Mouse (Mus musculus): ENCODE measurements around the gene Impg2. TPM values are rescaled to one million over a fixed set of nuclear protein-coding genes. Genes with fewer than 3 reads are reported as not detected.

The Impg2 gene
- polyA plus RNA-seq, 1 experiment = 0.07 TPM

DNA sequence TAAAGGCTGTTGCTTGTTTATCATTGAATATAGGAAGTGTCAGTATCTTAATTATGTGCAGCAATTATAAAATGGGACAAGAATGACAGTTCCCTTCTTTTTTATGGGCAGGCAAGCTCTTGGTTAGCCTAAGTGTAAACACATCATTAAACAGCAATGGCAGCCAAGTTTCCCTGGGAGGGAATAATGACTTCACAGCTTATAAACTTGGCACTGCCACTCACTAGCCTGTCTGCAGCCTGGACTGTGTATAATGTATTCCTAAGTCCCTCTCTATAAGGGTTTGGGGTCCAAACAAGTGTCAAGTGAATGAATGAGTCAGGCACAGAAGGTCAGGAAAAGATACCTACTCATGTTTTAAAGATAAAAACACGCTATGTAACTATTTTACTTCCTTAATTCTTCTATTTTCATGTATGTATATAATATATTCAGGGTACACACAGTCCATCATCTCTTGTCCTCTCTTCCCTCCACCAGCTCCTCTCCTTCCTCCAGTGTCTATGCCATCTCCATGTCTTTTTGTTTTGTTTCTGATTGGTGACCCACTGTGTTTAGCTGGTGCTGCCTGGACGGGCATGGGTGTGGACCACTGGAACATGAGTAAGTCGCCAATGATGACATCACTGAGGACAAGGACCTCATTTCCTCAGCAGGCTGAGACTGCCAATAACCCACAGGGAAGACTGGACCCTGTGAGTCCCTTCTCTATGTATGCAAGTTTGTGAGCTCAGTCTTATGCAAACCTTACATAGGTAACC lies 92.0 kb downstream of the Impg2 start:
- no peak for DNase-seq (ENCODE audit: low read depth in 1 of 2, low spot score in 2 of 2)
- no peaks in the 10 kb centered on the region for H3K4me1 ChIP-seq (ENCODE audit: control insufficient read depth, insufficient read depth, insufficient read length)
- WGBS = 73% methylated on average over 3 of the region's 3 CpGs

DNA sequence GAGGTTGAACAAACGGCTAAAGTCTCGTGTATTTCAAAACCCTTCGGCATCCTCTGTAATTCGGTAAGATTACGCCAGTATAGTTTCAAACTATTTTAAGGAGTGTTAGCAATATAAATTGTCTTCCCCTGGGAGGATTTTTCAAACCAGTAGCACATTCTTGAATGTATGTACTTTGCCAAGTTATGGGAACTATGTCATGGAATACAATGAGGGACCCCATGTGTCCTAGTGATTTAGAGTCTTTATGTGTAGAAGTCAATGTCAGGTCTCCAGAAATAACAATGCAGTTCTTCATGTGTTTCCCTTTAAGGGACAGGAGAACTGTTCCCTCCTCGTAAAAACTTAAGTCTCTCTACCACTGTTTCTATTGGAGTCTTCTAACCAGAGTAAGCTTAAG lies 94.1 kb downstream of the Impg2 start:
- H3K27ac ChIP-seq (ENCODE audit: insufficient read depth, low read length) = no peak overlapping the region
- no peaks in the 10 kb centered on the region for H3K36me3 ChIP-seq (ENCODE audit: control insufficient read depth, insufficient read depth, low read length)
- TF ChIP-seq CTCF (IDR thresholded peaks at IDR 0.05; ENCODE audit: extremely low read depth, insufficient read depth, insufficient read length, insufficient replicate concordance) = no peak
- no peak for TF ChIP-seq POLR2A (IDR thresholded peaks at IDR 0.05; ENCODE audit: low read depth, low read length)
- 84% methylated on average over 6 of the region's 6 CpGs for WGBS
- no peaks in the 10 kb centered on the region for H3K4me1 ChIP-seq (ENCODE audit: control insufficient read depth, insufficient read depth, insufficient read length)
- H3K27me3 ChIP-seq (ENCODE audit: control insufficient read depth, insufficient read depth, low read length) = no peaks in the 10 kb centered on the region
- DNase-seq (ENCODE audit: low read depth in 1 of 2, low spot score in 2 of 2) = no peak
- no peak overlapping the region for H3K4me3 ChIP-seq (ENCODE audit: extremely low read depth, insufficient read depth, insufficient read length)

More for the DNA sequence above, 92.0 kb downstream of the Impg2 start:
- Histone ChIP-seq H3K4me3 (ENCODE audit: extremely low read depth, insufficient read depth, insufficient read length) (no peak overlapping the region), H3K27me3 (ENCODE audit: control insufficient read depth, insufficient read depth, low read length) (no peaks in the 10 kb centered on the region), H3K36me3 (ENCODE audit: control insufficient read depth, insufficient read depth, low read length) (no peaks in the 10 kb centered on the region), H3K27ac (ENCODE audit: insufficient read depth, low read length) (no peak overlapping the region)
- no peak for TF ChIP-seq POLR2A (IDR thresholded peaks at IDR 0.05; ENCODE audit: low read depth, low read length)
- no peak for TF ChIP-seq CTCF (IDR thresholded peaks at IDR 0.05; ENCODE audit: extremely low read depth, insufficient read depth, insufficient read length, insufficient replicate concordance)

DNA sequence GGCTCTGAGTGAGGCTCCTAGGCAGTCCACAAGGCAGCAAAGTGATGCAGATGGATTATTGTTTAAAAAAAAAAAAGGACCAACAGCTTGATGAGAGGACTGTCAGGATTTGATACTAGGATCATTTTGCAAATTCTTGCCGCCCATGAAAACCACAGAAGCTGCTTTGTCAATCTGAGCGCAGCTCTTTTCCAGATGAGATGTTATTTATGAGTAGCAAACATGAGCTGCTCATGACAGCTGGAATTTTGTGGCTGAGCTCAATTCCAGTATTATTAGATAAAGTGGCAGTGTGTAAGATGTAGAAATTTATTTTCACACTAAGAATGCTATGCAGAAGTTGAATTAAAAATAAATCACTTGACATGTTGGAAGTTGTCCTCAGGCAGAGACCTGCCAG lies 94.7 kb downstream of the Impg2 start:
- DNase-seq (ENCODE audit: low read depth in 1 of 2, low spot score in 2 of 2) = no peak
- 81% methylated on average over 2 of the region's 2 CpGs for WGBS
- TF ChIP-seq POLR2A (IDR thresholded peaks at IDR 0.05; ENCODE audit: low read depth, low read length) = no peak
- no peak for TF ChIP-seq CTCF (IDR thresholded peaks at IDR 0.05; ENCODE audit: extremely low read depth, insufficient read depth, insufficient read length, insufficient replicate concordance)
- H3K4me3 ChIP-seq (ENCODE audit: extremely low read depth, insufficient read depth, insufficient read length) = no peak overlapping the region
- H3K27me3 ChIP-seq (ENCODE audit: control insufficient read depth, insufficient read depth, low read length) = no peaks in the 10 kb centered on the region
- H3K4me1 ChIP-seq (ENCODE audit: control insufficient read depth, insufficient read depth, insufficient read length) = no peaks in the 10 kb centered on the region
- no peaks in the 10 kb centered on the region for H3K36me3 ChIP-seq (ENCODE audit: control insufficient read depth, insufficient read depth, low read length)
- no peak overlapping the region for H3K27ac ChIP-seq (ENCODE audit: insufficient read depth, low read length)

DNA sequence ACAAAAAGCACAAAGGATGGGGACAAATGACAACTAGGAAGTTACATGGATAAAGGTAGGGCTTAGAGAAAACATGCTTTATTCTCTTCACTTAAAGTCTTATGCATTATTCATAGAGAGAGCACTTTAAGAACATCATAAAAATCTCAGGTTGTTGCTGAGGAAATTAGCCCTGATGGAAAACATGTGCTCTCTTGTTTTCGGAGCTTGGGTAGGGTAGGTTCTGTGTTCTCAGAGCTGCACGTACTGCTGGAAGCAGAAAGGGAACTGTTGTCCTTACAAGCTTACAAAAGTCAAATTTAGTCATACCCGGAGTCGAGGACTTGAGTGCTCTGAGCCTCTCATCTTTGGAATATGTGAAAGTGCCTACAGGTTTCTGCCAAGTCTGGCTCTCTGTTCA lies 98.9 kb downstream of the Impg2 start:
- Histone ChIP-seq H3K27me3 (ENCODE audit: control insufficient read depth, insufficient read depth, low read length) (no peaks in the 10 kb centered on the region), H3K4me1 (ENCODE audit: control insufficient read depth, insufficient read depth, insufficient read length) (no peaks in the 10 kb centered on the region), H3K4me3 (ENCODE audit: extremely low read depth, insufficient read depth, insufficient read length) (no peak overlapping the region), H3K27ac (ENCODE audit: insufficient read depth, low read length) (no peak overlapping the region), H3K36me3 (ENCODE audit: control insufficient read depth, insufficient read depth, low read length) (no peaks in the 10 kb centered on the region)
- DNase-seq (ENCODE audit: low read depth in 1 of 2, low spot score in 2 of 2) = no peak
- TF ChIP-seq CTCF (IDR thresholded peaks at IDR 0.05; ENCODE audit: extremely low read depth, insufficient read depth, insufficient read length, insufficient replicate concordance) = no peak
- 80% methylated on average over 4 of the region's 4 CpGs for WGBS

DNA sequence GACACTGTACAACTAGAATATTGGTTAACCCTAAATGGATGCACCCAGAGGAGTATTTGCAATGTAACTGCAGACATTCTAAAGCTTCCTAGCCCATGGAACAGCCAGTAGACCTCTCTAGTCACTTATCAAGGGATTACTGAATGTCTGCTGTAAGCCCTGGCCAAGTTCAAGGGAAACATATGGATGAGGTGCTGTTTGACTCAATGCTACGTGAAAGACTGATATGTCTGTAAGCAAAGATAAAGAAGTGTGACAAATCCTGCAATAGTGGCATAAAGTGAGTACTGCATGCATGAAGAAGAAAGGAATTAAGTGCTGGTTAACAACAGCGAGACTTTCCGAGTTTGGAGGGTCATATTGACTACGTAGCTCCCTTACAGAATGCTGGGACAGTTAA lies 100.1 kb downstream of the Impg2 start:
- TF ChIP-seq POLR2A (IDR thresholded peaks at IDR 0.05; ENCODE audit: low read depth, low read length) (no peak), CTCF (IDR thresholded peaks at IDR 0.05; ENCODE audit: extremely low read depth, insufficient read depth, insufficient read length, insufficient replicate concordance) (no peak)
- WGBS = 85% methylated on average over 4 of the region's 4 CpGs
- no peak overlapping the region for H3K4me3 ChIP-seq (ENCODE audit: extremely low read depth, insufficient read depth, insufficient read length)
- no peaks in the 10 kb centered on the region for H3K36me3 ChIP-seq (ENCODE audit: control insufficient read depth, insufficient read depth, low read length)
- H3K27ac ChIP-seq (ENCODE audit: insufficient read depth, low read length) = no peak overlapping the region
- DNase-seq (ENCODE audit: low read depth in 1 of 2, low spot score in 2 of 2) = no peak
- no peaks in the 10 kb centered on the region for H3K4me1 ChIP-seq (ENCODE audit: control insufficient read depth, insufficient read depth, insufficient read length)
- no peaks in the 10 kb centered on the region for H3K27me3 ChIP-seq (ENCODE audit: control insufficient read depth, insufficient read depth, low read length)

DNA sequence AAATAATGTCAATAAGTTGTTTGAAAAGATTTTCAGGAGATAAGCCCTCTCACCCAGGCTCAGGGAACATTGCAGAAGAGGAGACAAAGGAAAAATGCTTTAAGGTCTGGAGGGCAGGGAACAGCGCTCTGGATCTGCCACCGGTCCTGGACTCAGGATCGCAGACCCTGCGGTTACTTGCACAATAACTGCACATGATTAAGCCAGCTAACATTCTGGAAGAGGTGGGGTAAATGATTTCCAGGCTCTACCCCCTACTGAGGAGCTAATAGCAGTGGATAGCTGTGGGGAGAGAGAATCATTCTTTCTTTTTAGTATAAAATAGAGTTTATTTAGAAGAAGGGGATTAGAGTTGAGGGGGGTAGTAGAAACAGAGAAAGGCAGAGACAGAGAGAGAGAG lies 103.5 kb downstream of the Impg2 start:
- 96% methylated on average over 4 of the region's 4 CpGs for WGBS
- Histone ChIP-seq H3K4me1 (ENCODE audit: control insufficient read depth, insufficient read depth, insufficient read length) (no peaks in the 10 kb centered on the region), H3K36me3 (ENCODE audit: control insufficient read depth, insufficient read depth, low read length) (no peaks in the 10 kb centered on the region)

DNA sequence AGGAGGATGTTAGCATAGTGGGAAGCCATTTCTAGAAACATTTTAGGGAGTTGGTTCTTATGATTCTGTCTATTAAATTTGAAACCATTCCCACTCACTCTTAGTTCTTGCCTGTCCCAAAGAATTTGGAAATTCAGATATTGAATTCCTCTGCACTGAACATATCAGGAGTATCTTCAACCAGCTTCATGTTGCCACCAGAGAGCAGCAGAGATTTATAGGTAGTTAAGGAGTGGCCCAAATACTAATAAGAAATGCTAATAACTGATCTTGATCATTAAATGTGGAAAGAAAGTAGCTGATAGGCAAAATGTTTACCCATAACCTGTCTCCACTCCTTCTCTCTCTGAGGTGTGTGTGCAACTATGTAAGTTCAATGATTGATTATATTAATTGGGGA lies 107.2 kb downstream of the Impg2 start:
- H3K27ac ChIP-seq (ENCODE audit: insufficient read depth, low read length) = no peak overlapping the region
- no peak for DNase-seq (ENCODE audit: low read depth in 1 of 2, low spot score in 2 of 2)
- TF ChIP-seq POLR2A (IDR thresholded peaks at IDR 0.05; ENCODE audit: low read depth, low read length) (no peak), CTCF (IDR thresholded peaks at IDR 0.05; ENCODE audit: extremely low read depth, insufficient read depth, insufficient read length, insufficient replicate concordance) (no peak)
- no peaks in the 10 kb centered on the region for H3K27me3 ChIP-seq (ENCODE audit: control insufficient read depth, insufficient read depth, low read length)
- H3K4me1 ChIP-seq (ENCODE audit: control insufficient read depth, insufficient read depth, insufficient read length) = no peaks in the 10 kb centered on the region; the same call in 1 of the 2 replicates
- H3K4me3 ChIP-seq (ENCODE audit: extremely low read depth, insufficient read depth, insufficient read length) = no peak overlapping the region
- no peaks in the 10 kb centered on the region for H3K36me3 ChIP-seq (ENCODE audit: control insufficient read depth, insufficient read depth, low read length)

More for the DNA sequence above, 103.5 kb downstream of the Impg2 start:
- Histone ChIP-seq H3K27ac (ENCODE audit: insufficient read depth, low read length) (no peak overlapping the region), H3K4me3 (ENCODE audit: extremely low read depth, insufficient read depth, insufficient read length) (no peak overlapping the region), H3K27me3 (ENCODE audit: control insufficient read depth, insufficient read depth, low read length) (no peaks in the 10 kb centered on the region)
- no peak for DNase-seq (ENCODE audit: low read depth in 1 of 2, low spot score in 2 of 2)
- TF ChIP-seq POLR2A (IDR thresholded peaks at IDR 0.05; ENCODE audit: low read depth, low read length) (no peak), CTCF (IDR thresholded peaks at IDR 0.05; ENCODE audit: extremely low read depth, insufficient read depth, insufficient read length, insufficient replicate concordance) (no peak)

Other genes starting within 250 kb of the Impg2 start
- 76.2 and 82.6 TPM in 2 replicates for gene Rpl24, start 238.0 kb upstream of the Impg2 start, polyA plus RNA-seq (2012; rRNA removed)
- 3.9 and 4.7 TPM in 2 replicates for gene Zbtb11, start 230.4 kb upstream of the Impg2 start, polyA plus RNA-seq (2012; rRNA removed)
- 5.6 and 7.3 TPM in 2 replicates for gene Pcnp, start 174.6 kb upstream of the Impg2 start, polyA plus RNA-seq (2012; rRNA removed)
- gene Trmt10c, start 166.5 kb upstream of the Impg2 start, polyA plus RNA-seq (2012; rRNA removed) = 2.6 and 3.1 TPM in 2 replicates
- 2.9 and 3.6 TPM in 2 replicates for gene Senp7, start 156.0 kb upstream of the Impg2 start, polyA plus RNA-seq (2012; rRNA removed)